Mouse (Mus musculus): Measurements from ENCODE around the gene Ctsf.

DNA sequence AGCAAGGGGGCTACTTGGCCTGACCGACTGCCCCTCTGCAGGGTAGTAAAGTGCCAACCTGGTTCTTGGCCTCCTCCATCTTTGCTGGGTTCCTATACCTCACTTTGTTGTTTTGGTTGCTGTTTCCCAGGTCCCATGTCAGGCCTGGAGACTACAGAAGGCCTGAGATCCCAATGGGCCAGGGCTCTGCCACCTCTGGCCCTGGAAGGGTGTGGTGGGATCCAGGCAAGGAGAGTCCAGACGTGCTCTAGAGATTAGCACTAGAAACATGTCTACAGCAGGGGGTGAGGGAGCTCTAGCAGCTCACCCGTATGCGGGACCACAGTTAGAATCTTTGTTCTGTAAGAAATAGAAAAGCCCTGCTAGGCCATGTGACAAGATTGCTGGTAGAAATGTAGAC, 29.0 kb downstream of the Ctsf start:
- TF ChIP-seq CTCF (IDR thresholded peaks at IDR 0.05; ENCODE audit: extremely low read depth, insufficient read depth, low read length) (no peak), POLR2A (IDR thresholded peaks at IDR 0.05; ENCODE audit: extremely low read depth, insufficient read depth, low read length) (no peak)

Measured in cortical plate, adult 2 months (tissue).